ENCODE assay signal across 12 mouse cellular contexts in genomic region chr13:55378907-55379580, GRCm38 (mm10). TPM values are rescaled to one million over a fixed set of nuclear protein-coding genes. Genes with fewer than 3 reads are reported as not detected.
A peak's percentile ranks its signal among the peaks of the same experiment; 100 is the strongest.
DNase-seq lines count a peak whose midpoint lies in the region; ATAC-seq and TF ChIP-seq lines count a peak whose summit lies in the region.
"Had no signal": no experiment of that assay in that cellular context is flagged by ENCODE, and none has a peak within 500 bp of the region (broad histone marks: within the 10 kb centered on the region; RNA-seq: fewer than 3 reads in every experiment).

No protein-coding gene starts in this region.

- 10% methylated on average over 32 of the region's 32 CpGs for WGBS in intestine, embryonic 15.5 days
- 5% methylated on average over 32 of the region's 32 CpGs for WGBS in limb, embryonic 13.5 days

- DNase-seq in layer of hippocampus, adult 2 months (ENCODE audit: low spot score in 2 of 2): no peak
- DNase-seq in layer of hippocampus, adult 9-10 months (ENCODE audit: low spot score): no peak
- DNase-seq in ZHBTc4 (ENCODE audit: low read depth, low spot score): peak; percentile 80
- DNase-seq in right cerebral cortex, postnatal 36 days (ENCODE audit: low spot score in 2 of 2): no peak
- DNase-seq in right cerebral cortex, postnatal 25 days: no peak
- DNase-seq in left cerebral cortex, postnatal 4 days: no peak
- DNase-seq: right cerebral cortex, adult 18-20 months had no signal

- intact Hi-C loops in left cerebral cortex, postnatal 4 days (cut with DNase I): no loop called here

- H3K9me3 ChIP-seq in intestine, embryonic 15.5 days: no peaks in the 10 kb centered on the region
- no peaks in the 10 kb centered on the region for H3K9me3 ChIP-seq in limb, embryonic 13.5 days

- H3K36me3 ChIP-seq in intestine, embryonic 15.5 days: no peaks in the 10 kb centered on the region
- no peaks in the 10 kb centered on the region for H3K36me3 ChIP-seq in limb, embryonic 13.5 days

- TF ChIP-seq CTCF in layer of hippocampus, adult 2 months (conservative IDR thresholded peaks at IDR 0.05): 0 out of 2 replicates have a peak, but pooled peaks have one; percentile 8

- H3K4me3 ChIP-seq in layer of hippocampus, adult 2 months: no peak overlapping the region
- H3K4me3 ChIP-seq in intestine, embryonic 15.5 days (replicated peaks): peak overlapping the region; percentile 3; the same call in 1 of the 2 replicates
- peak overlapping the region; percentile 20 for H3K4me3 ChIP-seq in limb, embryonic 13.5 days
- H3K4me3 ChIP-seq: erythroblast, embryonic 14.5 days had no signal

- ATAC-seq in intestine, embryonic 15.5 days: peak; percentile 50
- ATAC-seq in limb, embryonic 13.5 days (ENCODE audit: low FRiP score, low read depth): peak; percentile 51; the same call in 1 of the 2 replicates

- peak overlapping the region; percentile 48 for H3K4me2 ChIP-seq in intestine, embryonic 15.5 days (replicated peaks)
- peak overlapping the region; percentile 52 for H3K4me2 ChIP-seq in limb, embryonic 13.5 days (replicated peaks)

- peaks cover 39% of the 10 kb centered on the region for H3K27me3 ChIP-seq in intestine, embryonic 15.5 days (replicated peaks)
- H3K27me3 ChIP-seq in limb, embryonic 13.5 days: peaks cover 74% of the 10 kb centered on the region

- H3K4me1 ChIP-seq in intestine, embryonic 15.5 days (replicated peaks): peaks cover 16% of the 10 kb centered on the region
- H3K4me1 ChIP-seq in limb, embryonic 13.5 days: peaks cover 10% of the 10 kb centered on the region; the same call in 1 of the 2 replicates

- H3K27ac ChIP-seq in layer of hippocampus, adult 2 months: no peak overlapping the region
- no peak overlapping the region for H3K27ac ChIP-seq in intestine, embryonic 15.5 days
- no peak overlapping the region for H3K27ac ChIP-seq in limb, embryonic 13.5 days

- no peak overlapping the region for H3K9ac ChIP-seq in intestine, embryonic 15.5 days
- peak overlapping the region; percentile 26; the same call in 1 of the 2 replicates for H3K9ac ChIP-seq in limb, embryonic 13.5 days

RNA-seq across cellular contexts. Expression of gene Rgs14, which starts 9.5 kb away (rescaled TPM):
- 100 to 1,000 TPM; 113 to 119 TPM for total RNA-seq in layer of hippocampus, adult 2 months (2021)
- 0.85 and 1.2 TPM in 2 replicates for polyA plus RNA-seq in intestine, embryonic 15.5 days (2015; fragmentation: Nextera tagmentation; extraction: Ambion mirVana)
- polyA plus RNA-seq in limb, embryonic 13.5 days (2015; fragmentation: Nextera tagmentation; extraction: Ambion mirVana): 1.3 and 1.5 TPM in 2 replicates
- 1 to 10 TPM; 4.3 to 6.3 TPM for total RNA-seq in left cerebral cortex, postnatal 4 days (2021)
- polyA plus RNA-seq: erythroblast, embryonic 14.5 days had no signal

RNA-seq across cellular contexts. Expression of gene Lman2, which starts 16.5 kb away (rescaled TPM):
- 10 to 100 TPM; 66.2 to 66.8 TPM for total RNA-seq in layer of hippocampus, adult 2 months (2021)
- polyA plus RNA-seq in intestine, embryonic 15.5 days (2015; fragmentation: Nextera tagmentation; extraction: Ambion mirVana): 121 and 128 TPM in 2 replicates
- polyA plus RNA-seq in limb, embryonic 13.5 days (2015; fragmentation: Nextera tagmentation; extraction: Ambion mirVana): 93.9 and 94.0 TPM in 2 replicates
- 10 to 100 TPM; 43.1 to 46.8 TPM for total RNA-seq in left cerebral cortex, postnatal 4 days (2021)

RNA-seq across cellular contexts. Expression of gene Slc34a1, which starts 18.9 kb away (rescaled TPM):
- under 1 TPM in 1 of 2 experiments, not detected in 1; 0.15 TPM for total RNA-seq in layer of hippocampus, adult 2 months (2021)
- not detected in 2 replicates for polyA plus RNA-seq in intestine, embryonic 15.5 days (2015; fragmentation: Nextera tagmentation; extraction: Ambion mirVana)
- 0.06 TPM in 1 of 2 replicates, not detected in the other for polyA plus RNA-seq in limb, embryonic 13.5 days (2015; fragmentation: Nextera tagmentation; extraction: Ambion mirVana)
- under 1 TPM in 1 of 2 experiments, not detected in 1; 0.36 TPM for total RNA-seq in left cerebral cortex, postnatal 4 days (2021)
- total RNA-seq: hematopoietic stem cell, adult 5-6 weeks had no signal
- polyA plus RNA-seq: erythroblast, embryonic 14.5 days had no signal

RNA-seq across cellular contexts. Expression of gene Pfn3, which starts 36.0 kb away (rescaled TPM):
- total RNA-seq in layer of hippocampus, adult 2 months (2021): not detected
- not detected in 2 replicates for polyA plus RNA-seq in intestine, embryonic 15.5 days (2015; fragmentation: Nextera tagmentation; extraction: Ambion mirVana)
- 0.29 TPM in 1 of 2 replicates, not detected in the other for polyA plus RNA-seq in limb, embryonic 13.5 days (2015; fragmentation: Nextera tagmentation; extraction: Ambion mirVana)
- 1 to 10 TPM in 1 of 2 experiments, under 1 TPM in 1; 0.97 to 1.1 TPM for total RNA-seq in left cerebral cortex, postnatal 4 days (2021)
- total RNA-seq: hematopoietic stem cell, adult 5-6 weeks; megakaryocyte progenitor cell, adult 5-6 weeks had no signal
- polyA plus RNA-seq: erythroblast, embryonic 14.5 days had no signal

RNA-seq across cellular contexts. Expression of gene F12, which starts 47.5 kb away (rescaled TPM):
- total RNA-seq in layer of hippocampus, adult 2 months (2021): under 1 TPM; 0.44 to 0.93 TPM
- 1.8 TPM in 2 replicates for polyA plus RNA-seq in intestine, embryonic 15.5 days (2015; fragmentation: Nextera tagmentation; extraction: Ambion mirVana)
- polyA plus RNA-seq in limb, embryonic 13.5 days (2015; fragmentation: Nextera tagmentation; extraction: Ambion mirVana): 0.08 and 0.51 TPM in 2 replicates
- under 1 TPM; 0.30 to 0.38 TPM for total RNA-seq in left cerebral cortex, postnatal 4 days (2021)
- total RNA-seq: hematopoietic stem cell, adult 5-6 weeks; megakaryocyte progenitor cell, adult 5-6 weeks had no signal

Comparison
In these comparisons a context has a peak if more than half of its experiments do, and no peak if none do; other contexts are left out.
1. RNA of gene Rgs14, which starts 9.5 kb away (total RNA-seq): 113 to 119 TPM in layer of hippocampus, adult 2 months; 4.3 to 6.3 TPM in left cerebral cortex, postnatal 4 days; every median in the first group is over 10 times any median in the second.